Mouse (Mus musculus) adipocyte (in vitro differentiated cells): Measurements from ENCODE around the gene Csf2rb2.
A peak's percentile ranks its signal among the peaks of the same experiment; 100 is the strongest.
"Not testable (repeated sequence)": the region's sequence is repeated elsewhere in the genome, so short reads cannot be mapped to it uniquely, and the experiment has no call there.

ENCODE experiments used
- DNase-seq: peaks from one replicate; pipeline ENCODE4 v3.0.0-alpha.2; 2016; ENCODE audit warnings: low spot score

Csf2rb2 gene

GRCm38 (mm10) chr15:78257326-78258050 is 48.0 kb downstream of the Csf2rb2 start:
- DNase-seq = peak; percentile 52

- DNase-seq = not testable (repeated sequence)
These were observed 48.8 kb downstream of the Csf2rb2 start for GRCm38 (mm10) chr15:78256602-78257259.

- no peak for DNase-seq
These were observed 50.8 kb downstream of the Csf2rb2 start for GRCm38 (mm10) chr15:78254751-78255150.

GRCm38 (mm10) chr15:78248410-78248809 is 57.1 kb downstream of the Csf2rb2 start:
- DNase-seq = no peak

- no peak for DNase-seq
These were observed 57.9 kb downstream of the Csf2rb2 start for GRCm38 (mm10) chr15:78247659-78248058.

- DNase-seq = no peak
These were observed 59.1 kb downstream of the Csf2rb2 start for GRCm38 (mm10) chr15:78246143-78247116.

- no peak for DNase-seq
These were observed 60.6 kb downstream of the Csf2rb2 start, which contains the start of gene Ncf4 for GRCm38 (mm10) chr15:78244695-78245492. Ncf4 (plus strand) TSS chr15:78244801.

- no peak for DNase-seq
These were observed 61.7 kb downstream of the Csf2rb2 start for GRCm38 (mm10) chr15:78243774-78244173.

GRCm38 (mm10) chr15:78243061-78243460 is 62.5 kb downstream of the Csf2rb2 start:
- DNase-seq = no peak

GRCm38 (mm10) chr15:78241335-78241734 is 64.2 kb downstream of the Csf2rb2 start:
- DNase-seq = no peak

- no peak for DNase-seq
These were observed 65.4 kb downstream of the Csf2rb2 start for GRCm38 (mm10) chr15:78239956-78240617.

- DNase-seq = peak; percentile 78
These were observed 66.1 kb downstream of the Csf2rb2 start for GRCm38 (mm10) chr15:78239453-78239852.

GRCm38 (mm10) chr15:78234823-78235509 is 70.6 kb downstream of the Csf2rb2 start:
- DNase-seq = no peak
